Mouse (Mus musculus) frontal cortex, adult 2 months (tissue): ENCODE measurements at regions not wholly inside any gene's neighbourhood (a gene's known extent, or its start where the extent isn't known, plus 50 kb on each side); places are given as distances from the start of the nearest gene placed in this dataset.
"Not testable (repeated sequence)": the region's sequence is repeated elsewhere in the genome, so short reads cannot be mapped to it uniquely, and the experiment has no call there.

Experiments used
- DNase-seq, 2 experiments: peaks; one replicate each; pipeline ENCODE4 v3.0.0; 2022; ENCODE audit warnings: low spot score in 1 of 2; ENCODE audit errors: extremely low spot score in 1 of 2

DNA sequence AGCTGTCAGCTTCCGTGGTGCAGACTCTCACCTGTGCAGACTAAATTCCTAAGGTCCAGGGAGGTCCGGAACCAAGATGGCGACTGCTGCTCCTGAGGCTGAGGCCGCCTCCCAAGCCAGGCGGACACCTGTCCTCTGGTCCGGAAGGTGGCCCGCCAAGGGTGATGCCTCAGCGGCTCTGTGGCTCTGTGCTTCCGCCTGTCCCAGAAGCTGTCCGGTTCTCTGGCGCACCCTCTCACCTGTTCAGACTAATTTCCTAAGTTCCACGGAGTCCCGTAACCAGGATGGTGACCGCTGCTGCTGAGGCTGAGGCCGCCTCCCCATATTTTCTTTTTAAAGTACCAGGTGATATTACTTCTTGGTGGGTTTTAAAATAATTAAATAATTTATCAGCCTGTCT, 65.4 kb upstream of the B3galnt2 start:
- DNase-seq: not testable (repeated sequence)

DNA sequence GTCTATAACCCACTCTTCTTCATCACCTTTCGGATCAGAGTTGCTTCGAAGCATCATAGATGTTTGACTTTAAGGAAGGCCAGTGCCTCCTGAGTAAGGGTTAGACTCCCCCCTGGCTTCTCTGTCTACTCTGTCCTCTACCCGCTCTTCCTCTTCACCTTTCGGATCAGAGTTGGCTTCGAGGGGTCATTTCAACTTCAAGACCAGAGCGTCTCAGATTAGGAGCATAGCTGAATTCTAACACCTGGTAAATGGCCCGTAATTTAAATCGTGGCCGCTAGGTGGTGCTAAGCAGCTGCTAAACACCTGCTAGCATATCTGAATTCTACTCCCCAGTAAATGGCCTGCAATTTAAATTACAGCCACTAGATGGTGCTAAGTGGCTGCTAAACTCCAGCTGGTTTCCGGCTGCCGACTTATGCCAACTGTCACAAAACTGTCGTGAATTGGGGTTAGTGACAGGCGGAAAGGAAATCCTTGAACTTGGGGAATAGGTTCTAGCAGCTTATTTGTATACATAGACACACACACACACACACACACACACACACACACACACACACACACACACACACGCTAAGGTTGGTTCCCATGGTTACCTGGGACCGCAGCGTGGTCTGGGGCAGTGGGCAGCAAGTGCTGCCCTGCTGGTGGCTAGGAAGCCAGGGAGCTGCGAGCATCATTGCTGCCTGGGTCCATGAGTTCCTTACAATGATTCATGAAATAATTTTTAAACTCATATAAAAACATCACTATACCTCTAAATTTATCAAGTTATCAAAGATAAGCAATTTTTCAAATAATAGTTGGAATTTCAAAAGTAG, 64.8 kb upstream of the B3galnt2 start:
- DNase-seq: peak; percentile 95 to 100

DNA sequence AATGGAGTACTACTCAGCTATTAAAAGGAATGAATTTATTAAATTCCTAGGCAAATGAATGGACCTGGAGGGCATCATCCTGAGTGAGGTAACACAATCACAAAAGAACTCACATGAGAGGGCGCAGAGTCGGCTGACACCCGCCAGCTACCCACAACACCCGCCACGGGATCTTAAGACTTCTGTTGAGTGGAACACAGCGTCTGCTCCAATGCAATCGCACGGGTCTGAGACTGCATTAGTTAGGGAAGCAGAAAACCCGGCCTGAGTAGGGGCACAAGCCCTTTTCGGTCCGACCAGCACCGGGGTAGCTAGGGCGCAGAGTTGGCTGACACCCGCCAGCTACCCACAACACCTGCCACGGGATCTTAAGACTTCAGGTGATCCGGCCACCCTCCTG, 52.1 kb upstream of the B3galnt2 start:
- DNase-seq: not testable (repeated sequence)
